Mouse (Mus musculus) erythroblast, embryonic 14.5 days (primary cell): ENCODE results near the gene Klhl26. TPM values are rescaled to one million over a fixed set of nuclear protein-coding genes. Genes with fewer than 3 reads are reported as not detected.

Source experiments
- H3K27me3 ChIP-seq: 2 replicates; pipeline ENCODE4 v1.6.1; 2012; ENCODE audit warnings: inconsistent platforms; ENCODE audit not compliant: control insufficient read depth
- H3K36me3 ChIP-seq: 2 replicates; pipeline ENCODE4 v1.6.1; 2012; ENCODE audit warnings: mild to moderate bottlenecking, inconsistent platforms; ENCODE audit not compliant: control insufficient read depth
- H3K4me1 ChIP-seq: 2 replicates; pipeline ENCODE4 v1.6.1; 2012; ENCODE audit warnings: inconsistent platforms; ENCODE audit not compliant: control insufficient read depth
- H3K4me3 ChIP-seq: replicated peaks from 2 replicates; pipeline ENCODE3; 2012; ENCODE audit warnings: moderate library complexity, mild to moderate bottlenecking, inconsistent platforms
- H3K9me3 ChIP-seq: 2 replicates; pipeline ENCODE4 v1.6.1; 2012; ENCODE audit warnings: low read length, inconsistent platforms, mixed read lengths; ENCODE audit not compliant: control insufficient read depth
- GATA1 ChIP-seq: IDR thresholded peaks from 2 replicates; pipeline ENCODE4 v1.6.1; 2012; ENCODE audit warnings: low read length, inconsistent platforms, mixed read lengths
- TAL1 ChIP-seq: IDR thresholded peaks from 3 replicates; pipeline ENCODE4 v1.6.1; 2012; ENCODE audit warnings: low read length, inconsistent platforms, mixed read lengths
- polyA plus RNA-seq: library from polyadenylated mRNA; stranded (reverse); fragments of >175 nt; gene quantifications from 2 replicates; pipeline ENCODE4 v1.2.3, GENCODE M21; 2012

Gene Klhl26
- polyA plus RNA-seq, 1 experiment, result 0.92 TPM

DNA sequence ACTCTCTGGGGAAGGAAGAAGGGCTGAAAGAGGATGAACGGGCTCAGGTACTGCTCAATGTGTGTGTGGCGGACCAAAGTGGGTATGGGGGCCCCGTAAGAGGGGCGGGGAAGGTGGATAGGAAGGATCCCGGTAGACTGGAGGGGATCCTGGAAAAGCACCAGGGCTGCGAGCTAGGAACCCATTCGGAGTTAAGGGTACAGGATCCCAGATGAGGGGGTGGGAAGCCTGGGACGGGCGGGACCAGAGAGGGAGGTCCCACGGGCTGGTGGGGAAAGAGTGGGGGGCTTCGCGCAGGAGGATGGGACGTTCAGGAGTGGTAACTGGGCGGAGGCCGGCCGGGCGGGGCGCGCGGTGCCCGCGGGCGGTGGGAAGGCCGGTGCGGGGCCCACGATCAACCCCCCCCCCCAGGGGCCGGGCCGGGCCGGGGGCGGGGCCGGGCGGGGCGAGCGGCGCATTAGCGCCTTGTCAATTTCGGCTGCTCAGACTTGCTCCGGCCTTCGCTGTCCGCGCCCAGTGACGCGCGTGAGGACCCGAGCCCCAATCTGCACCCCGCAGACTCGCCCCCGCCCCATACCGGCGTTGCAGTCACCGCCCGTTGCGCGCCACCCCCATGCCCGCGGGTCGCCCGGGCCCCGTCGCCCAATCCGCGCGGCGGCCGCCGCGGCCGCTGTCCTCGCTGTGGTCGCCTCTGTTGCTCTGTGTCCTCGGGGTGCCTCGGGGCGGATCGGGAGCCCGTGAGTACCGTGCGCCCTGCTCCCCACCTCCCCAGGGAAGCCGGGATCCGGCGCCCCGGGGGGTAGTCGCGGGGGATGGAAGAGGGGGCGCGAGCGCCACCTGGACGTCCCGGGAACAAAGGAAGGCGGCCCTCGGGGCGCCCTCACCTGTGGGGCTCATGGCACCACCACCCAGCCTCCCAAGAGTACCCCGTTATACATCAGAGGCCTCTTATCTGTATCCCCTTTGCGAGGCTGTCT, 16.2 kb upstream of the Klhl26 start, which contains the start of gene Crlf1:
Crlf1 (plus strand) TSS at position 495 of the 977 bp plus-strand sequence.
- TF ChIP-seq GATA1, result no peak
- TF ChIP-seq TAL1, result no peak
- peaks cover 21% of the 10 kb centered on the region for H3K4me1 ChIP-seq
- H3K36me3 ChIP-seq, result no peaks in the 10 kb centered on the region
- peaks cover 100% of the 10 kb centered on the region for H3K27me3 ChIP-seq
- H3K9me3 ChIP-seq, result peaks cover 49% of the 10 kb centered on the region
- H3K4me3 ChIP-seq, result no peak within 1 kb of the TSS

DNA sequence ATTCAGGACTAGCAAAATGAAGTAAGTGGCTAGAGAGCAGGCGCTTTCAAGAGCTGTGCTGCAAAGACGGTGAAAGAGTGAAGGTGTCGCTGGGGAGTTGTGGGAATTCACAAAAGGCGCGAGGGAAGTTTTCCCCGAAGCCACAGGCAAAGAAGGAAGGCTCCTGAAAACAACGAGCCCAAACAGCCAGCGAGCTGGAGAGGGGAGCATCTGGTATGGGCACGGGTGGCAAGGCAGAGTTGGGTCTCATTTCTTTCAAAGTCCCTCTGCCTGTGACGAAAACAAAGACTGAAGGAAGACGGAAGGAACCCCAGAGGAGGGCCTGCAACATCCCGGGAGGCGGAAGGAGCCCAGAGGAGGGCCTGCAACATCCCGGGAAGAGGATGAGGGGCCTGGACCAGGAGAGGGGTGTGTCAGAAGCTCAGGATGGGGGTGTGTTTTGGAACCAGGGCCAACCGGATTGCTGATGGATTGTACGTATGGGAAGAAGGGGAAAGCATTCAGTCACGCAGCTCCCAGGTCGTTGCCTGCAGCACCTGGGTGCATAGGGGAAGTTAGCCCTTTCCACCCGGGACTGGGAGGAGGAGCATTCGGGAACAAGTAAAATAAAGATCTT, 14.2 kb upstream of the Klhl26 start:
- TF ChIP-seq TAL1 (no peak), GATA1 (no peak)
- Histone ChIP-seq H3K4me1 (peaks cover 21% of the 10 kb centered on the region), H3K9me3 (peaks cover 57% of the 10 kb centered on the region), H3K4me3 (no peak overlapping the region), H3K27me3 (peaks cover 100% of the 10 kb centered on the region), H3K36me3 (no peaks in the 10 kb centered on the region)

DNA sequence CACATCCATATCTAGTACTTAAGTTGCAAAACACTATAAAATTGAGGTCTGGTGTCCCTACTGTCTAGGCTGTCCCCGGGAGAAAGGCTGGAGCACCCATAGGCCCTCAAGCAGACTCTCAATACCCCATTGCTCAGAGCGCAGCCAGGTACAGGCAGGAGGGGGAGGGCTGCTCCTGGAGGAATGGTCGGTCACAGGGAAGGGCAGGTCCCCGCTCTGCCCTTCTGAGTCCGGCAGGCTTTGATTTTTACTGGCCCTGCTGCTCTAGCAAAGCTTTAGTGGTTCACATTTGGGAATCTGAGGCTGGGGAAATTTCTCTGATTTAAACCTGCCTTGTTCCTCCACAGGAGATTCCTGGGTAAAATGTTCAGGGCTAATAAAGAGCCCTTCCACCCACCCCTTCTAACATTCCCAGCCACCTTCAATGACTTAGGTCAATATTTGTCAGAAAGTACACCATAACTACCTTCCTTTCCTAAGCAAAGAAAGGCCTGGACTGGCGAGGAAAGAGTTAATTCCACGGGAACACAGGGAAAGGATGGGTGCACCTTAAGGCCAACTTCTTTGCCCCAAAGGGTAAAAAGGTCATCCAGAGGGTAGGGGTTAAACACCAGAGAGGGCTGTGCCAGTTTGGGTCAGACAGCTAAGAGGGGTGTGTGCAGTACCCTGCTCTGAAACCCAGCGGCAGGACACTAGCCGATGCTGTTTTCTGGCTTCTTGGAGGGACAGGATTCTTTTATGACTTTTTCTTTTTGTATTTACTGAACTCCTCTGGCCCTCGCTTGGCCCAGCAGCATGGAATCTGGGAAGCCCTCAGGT, 13.5 kb upstream of the Klhl26 start:
- H3K27me3 ChIP-seq, result peaks cover 100% of the 10 kb centered on the region
- H3K36me3 ChIP-seq, result no peaks in the 10 kb centered on the region
- TF ChIP-seq TAL1, result no peak
- TF ChIP-seq GATA1, result no peak
- H3K4me1 ChIP-seq, result peaks cover 21% of the 10 kb centered on the region
- H3K9me3 ChIP-seq, result peaks cover 53% of the 10 kb centered on the region
- no peak overlapping the region for H3K4me3 ChIP-seq

DNA sequence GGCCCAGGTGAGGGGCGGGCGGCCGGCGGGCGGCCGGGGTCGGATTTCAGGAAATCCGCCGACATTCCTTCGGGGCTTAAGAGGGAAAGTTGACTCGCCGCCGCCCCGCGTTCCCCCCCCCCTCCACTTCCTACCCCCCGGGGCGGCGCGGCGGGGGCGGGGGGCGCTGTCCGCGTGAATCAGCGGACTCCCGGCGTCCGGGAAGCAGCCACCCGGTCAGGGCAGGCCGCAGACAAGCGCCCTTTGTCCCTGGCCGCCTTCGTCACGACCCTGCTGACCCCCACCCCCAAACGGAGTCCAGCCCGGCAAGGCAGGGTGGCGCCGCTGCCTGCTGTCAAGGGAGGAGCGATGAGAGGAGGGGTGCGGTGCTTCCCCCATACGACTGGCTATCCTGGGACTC, 12.8 kb upstream of the Klhl26 start:
- H3K36me3 ChIP-seq, result no peaks in the 10 kb centered on the region
- H3K9me3 ChIP-seq, result peaks cover 53% of the 10 kb centered on the region
- H3K4me1 ChIP-seq, result peaks cover 21% of the 10 kb centered on the region
- no peak overlapping the region for H3K4me3 ChIP-seq
- TF ChIP-seq GATA1 (no peak), TAL1 (no peak)
- H3K27me3 ChIP-seq, result peaks cover 100% of the 10 kb centered on the region

DNA sequence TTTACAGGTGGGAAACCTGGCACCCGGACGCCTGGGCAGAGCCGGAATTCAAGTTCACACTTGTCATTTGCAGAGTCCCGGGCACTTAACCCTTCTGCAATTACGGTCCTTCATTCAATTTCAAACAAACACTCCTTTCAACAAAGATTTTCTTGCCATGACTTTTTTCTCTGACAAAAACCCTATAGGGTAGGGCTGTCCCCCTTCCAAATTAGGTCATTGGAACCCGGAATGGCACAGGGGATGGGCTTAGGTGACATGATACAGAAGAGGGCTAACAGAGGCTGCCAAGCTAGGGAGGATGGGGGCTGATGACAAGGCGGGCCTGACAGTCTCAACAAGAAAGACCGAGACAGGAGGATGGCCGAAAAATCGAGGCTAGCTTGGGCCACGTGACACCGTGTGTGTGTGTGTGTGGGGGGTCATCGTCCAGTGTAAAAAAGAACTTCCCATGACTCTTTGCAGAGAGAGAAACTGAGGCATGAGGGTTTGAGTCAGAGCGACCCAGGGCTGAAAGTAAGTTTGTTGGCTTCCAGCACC, 12.2 kb upstream of the Klhl26 start:
- peaks cover 100% of the 10 kb centered on the region for H3K27me3 ChIP-seq
- TF ChIP-seq TAL1, result no peak
- no peak for TF ChIP-seq GATA1
- H3K4me3 ChIP-seq, result no peak overlapping the region
- H3K36me3 ChIP-seq, result no peaks in the 10 kb centered on the region
- peaks cover 48% of the 10 kb centered on the region; the same call in 1 of the 2 replicates for H3K9me3 ChIP-seq
- peaks cover 19% of the 10 kb centered on the region for H3K4me1 ChIP-seq

DNA sequence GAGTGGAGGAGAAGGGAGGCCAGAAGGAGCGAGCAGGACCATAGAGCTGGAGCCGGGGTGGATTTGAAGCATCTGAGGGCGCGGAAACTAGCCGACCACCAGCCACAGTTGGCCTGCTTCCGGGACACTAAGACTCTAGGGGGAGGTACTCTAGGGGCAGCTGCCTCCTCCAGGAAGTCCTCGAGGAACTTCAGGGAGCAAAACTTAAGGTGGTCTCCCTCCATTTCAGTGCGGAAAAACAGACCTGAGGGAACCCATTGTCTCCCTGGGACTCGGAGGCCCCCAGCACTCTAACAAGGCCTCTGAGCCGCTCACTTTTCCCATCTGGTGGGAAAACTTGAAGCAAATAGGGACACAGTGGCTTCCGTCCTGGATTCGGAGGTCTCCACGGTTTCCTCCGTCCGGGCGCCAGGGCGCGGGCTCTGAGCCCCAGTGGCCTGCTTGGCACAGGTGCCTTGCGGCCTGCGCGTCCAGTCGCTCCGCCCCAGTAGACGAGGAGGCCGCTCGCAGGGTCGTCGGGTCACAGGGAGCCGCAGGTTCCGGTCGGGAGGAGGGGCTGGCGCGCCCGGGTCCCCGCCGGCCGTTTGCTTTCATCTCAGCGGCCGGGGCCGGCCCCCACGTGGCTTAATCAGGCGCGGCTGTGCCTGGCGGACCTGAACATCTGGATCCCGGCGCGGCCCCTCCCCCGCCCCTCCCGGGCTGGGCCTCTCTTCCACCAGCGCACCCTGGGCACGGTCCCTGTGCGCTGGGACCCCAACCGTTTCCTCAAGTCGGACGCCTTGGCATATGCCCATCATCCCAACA, 11.4 kb upstream of the Klhl26 start:
- Histone ChIP-seq H3K4me3 (no peak overlapping the region), H3K4me1 (peaks cover 13% of the 10 kb centered on the region), H3K9me3 (peaks cover 40% of the 10 kb centered on the region; the same call in 1 of the 2 replicates), H3K27me3 (peaks cover 100% of the 10 kb centered on the region), H3K36me3 (no peaks in the 10 kb centered on the region)
- TF ChIP-seq GATA1, result no peak
- TF ChIP-seq TAL1, result no peak

DNA sequence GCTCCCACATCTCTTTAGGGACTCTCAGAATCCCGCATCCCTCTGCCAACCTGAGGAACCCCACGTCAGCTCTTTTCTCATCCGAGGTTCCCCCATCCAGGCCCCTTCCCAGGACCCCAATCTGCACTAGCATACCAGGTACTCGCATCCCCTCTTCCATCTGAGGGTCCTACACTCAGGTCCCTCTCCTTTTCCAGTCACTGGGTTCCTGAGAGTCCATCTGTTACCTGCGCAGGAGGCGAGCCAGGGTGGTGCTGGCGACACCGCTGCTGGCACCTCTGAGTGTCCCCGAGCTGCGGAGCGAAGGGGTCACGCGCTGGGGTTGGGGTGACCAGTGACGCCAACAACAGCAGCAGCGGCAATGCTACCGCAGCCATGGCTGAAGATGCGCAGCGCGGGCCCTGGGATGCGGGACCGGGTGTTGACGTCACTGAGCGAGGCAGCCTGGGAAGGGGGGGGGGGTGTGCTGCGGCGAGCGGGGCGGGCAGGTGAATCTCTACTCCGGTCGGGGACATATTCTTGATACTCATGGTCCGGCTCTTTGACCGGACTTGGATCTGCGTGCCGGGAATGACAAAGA, 10.3 kb upstream of the Klhl26 start, which contains the start of gene Tmem59l:
Tmem59l (minus strand) TSS at position 418 of the 580 bp plus-strand sequence.
- peaks cover 100% of the 10 kb centered on the region for H3K27me3 ChIP-seq

More for the DNA sequence above, 10.3 kb upstream of the Klhl26 start, which contains the start of gene Tmem59l:
- Histone ChIP-seq H3K36me3 (no peaks in the 10 kb centered on the region), H3K4me1 (peaks cover 8% of the 10 kb centered on the region), H3K4me3 (no peak within 1 kb of the TSS), H3K9me3 (peaks cover 35% of the 10 kb centered on the region; the same call in 1 of the 2 replicates)
- no peak for TF ChIP-seq TAL1
- TF ChIP-seq GATA1, result no peak
